Mouse (Mus musculus) adrenal gland, postnatal 36 days (tissue): ENCODE measurements around the gene Dab2ip. TPM values are rescaled to one million over a fixed set of nuclear protein-coding genes. Genes with fewer than 3 reads are reported as not detected.

ENCODE experiments used
- DNase-seq, 2 experiments: peaks; one replicate each; pipeline ENCODE4 v3.0.0; 2021; ENCODE audit warnings: mixed read lengths in 1 of 2
- long read RNA-seq, 2 experiments: library from polyadenylated mRNA; stranded (forward); transcript quantifications; one replicate each; pipeline ENCODE4 v2.0.0; 2021; ENCODE audit warnings: borderline sequencing depth in 2 of 2
- total RNA-seq, 2 experiments: library from RNA; stranded (reverse); gene quantifications; 2 replicates each; pipeline ENCODE4 v1.2.3; 2021

The Dab2ip gene
- total RNA-seq, result 100 to 1,000 TPM in 1 of 2 experiments, 10 to 100 TPM in 1; 65.0 to 103 TPM
- long read RNA-seq, experiment 1, partial matches to known transcripts, result 10 of 31 reads
- long read RNA-seq, experiment 1, other reads (novel, unspliced or antisense), result 21 of 31 reads
- long read RNA-seq, experiment 2, partial matches to known transcripts, result 5 of 12 reads
- long read RNA-seq, experiment 2, other reads (novel, unspliced or antisense), result 7 of 12 reads

- no peak for DNase-seq
Measured at GRCm38 (mm10) chr2:35557911-35558825, at the start of gene Dab2ip. Gene Dab2ip (plus strand): TSS chr2:35558266.

- peak in 1 of 2 experiments; percentile 52 for DNase-seq
Measured at GRCm38 (mm10) chr2:35508597-35509342, 49.3 kb upstream of the Dab2ip start.

DNA sequence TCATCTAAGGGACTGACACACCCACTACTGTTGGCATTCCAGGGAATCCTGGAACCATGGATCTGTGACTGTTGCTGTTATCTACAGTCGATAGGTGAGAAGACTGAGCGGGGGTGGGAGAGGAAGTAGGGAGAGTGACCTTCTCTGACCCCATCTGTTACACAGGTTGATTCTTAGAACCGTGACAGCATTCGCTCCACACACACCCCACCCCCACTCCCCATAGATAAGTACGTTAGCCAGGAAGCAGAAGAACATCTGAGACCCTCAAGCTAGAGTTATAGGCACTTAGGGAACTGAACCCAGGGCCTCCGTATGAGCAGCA, 48.8 kb upstream of the Dab2ip start:
- DNase-seq, result no peak

- no peak for DNase-seq
Measured at GRCm38 (mm10) chr2:35509888-35510287, 48.2 kb upstream of the Dab2ip start.

- peak in 1 of 2 experiments; percentile 45 for DNase-seq
Measured at GRCm38 (mm10) chr2:35510920-35511319, 47.1 kb upstream of the Dab2ip start.

GRCm38 (mm10) chr2:35512226-35512625, 45.8 kb upstream of the Dab2ip start:
- DNase-seq, result no peak

- peak; percentile 59 to 63 for DNase-seq
Measured at GRCm38 (mm10) chr2:35514051-35514892, 43.8 kb upstream of the Dab2ip start.

- DNase-seq, result no peak
Measured at GRCm38 (mm10) chr2:35526612-35527242, 31.3 kb upstream of the Dab2ip start.

DNA sequence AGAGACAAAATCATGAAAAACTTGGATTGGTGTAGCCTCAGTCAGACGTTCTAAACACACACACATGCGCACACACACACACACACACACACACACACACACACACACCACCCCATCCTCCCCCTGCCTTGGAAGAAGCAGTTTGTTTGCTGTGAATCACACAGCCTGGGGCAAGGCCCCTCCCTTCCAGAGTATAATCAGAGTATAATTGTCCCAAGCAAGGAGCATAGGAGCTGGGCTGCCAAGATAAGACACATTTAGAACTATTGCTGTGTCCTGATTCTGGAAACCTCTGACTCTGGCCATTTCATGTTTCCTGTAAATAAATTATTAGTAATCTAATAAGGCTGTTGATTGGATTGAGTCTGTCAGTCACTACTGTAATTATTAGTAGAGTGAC, 29.0 kb upstream of the Dab2ip start:
- peak in 1 of 2 experiments; percentile 31 for DNase-seq

DNA sequence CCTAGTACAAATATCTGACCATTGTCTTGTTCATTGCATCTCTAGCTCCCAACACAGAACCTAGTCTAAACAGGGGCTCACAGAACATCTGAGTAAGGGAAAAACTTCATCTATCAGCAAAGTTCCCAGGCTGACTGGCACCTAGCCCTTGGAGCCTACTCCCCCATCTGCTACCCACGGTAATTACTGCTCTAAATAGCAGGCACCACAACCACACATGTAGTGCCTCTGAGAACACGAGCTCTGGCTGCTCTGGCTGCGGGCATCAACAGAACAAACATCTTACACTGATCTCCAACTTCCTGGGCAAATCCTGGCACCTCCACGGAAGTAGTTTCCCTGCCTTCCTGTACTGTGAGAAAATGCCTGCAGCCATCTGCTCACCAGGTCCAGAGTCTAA, 28.2 kb upstream of the Dab2ip start:
- DNase-seq, result no peak

DNA sequence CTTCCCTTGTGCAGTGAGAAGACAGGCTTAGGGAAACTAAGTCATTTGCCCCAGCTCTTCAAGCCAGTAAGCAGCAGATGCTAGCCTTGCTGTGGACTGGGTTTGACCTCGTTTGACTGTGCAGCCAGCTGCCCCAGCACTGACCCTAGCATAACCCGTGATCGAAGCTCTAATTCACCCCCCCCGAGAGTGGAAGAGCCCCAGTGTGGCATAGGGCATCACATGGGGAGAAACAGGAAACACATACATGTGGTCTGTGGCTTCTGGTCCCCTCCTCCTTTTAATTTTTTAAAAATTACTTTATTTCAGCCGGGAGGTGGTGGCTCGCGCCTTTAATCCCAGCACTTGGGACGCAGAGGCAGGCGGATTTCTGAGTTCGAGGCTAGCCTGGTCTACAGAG, 27.3 kb upstream of the Dab2ip start:
- DNase-seq, result no peak

- peak in 1 of 2 experiments; percentile 19 for DNase-seq
Measured at GRCm38 (mm10) chr2:35533646-35534045, 24.4 kb upstream of the Dab2ip start.

DNA sequence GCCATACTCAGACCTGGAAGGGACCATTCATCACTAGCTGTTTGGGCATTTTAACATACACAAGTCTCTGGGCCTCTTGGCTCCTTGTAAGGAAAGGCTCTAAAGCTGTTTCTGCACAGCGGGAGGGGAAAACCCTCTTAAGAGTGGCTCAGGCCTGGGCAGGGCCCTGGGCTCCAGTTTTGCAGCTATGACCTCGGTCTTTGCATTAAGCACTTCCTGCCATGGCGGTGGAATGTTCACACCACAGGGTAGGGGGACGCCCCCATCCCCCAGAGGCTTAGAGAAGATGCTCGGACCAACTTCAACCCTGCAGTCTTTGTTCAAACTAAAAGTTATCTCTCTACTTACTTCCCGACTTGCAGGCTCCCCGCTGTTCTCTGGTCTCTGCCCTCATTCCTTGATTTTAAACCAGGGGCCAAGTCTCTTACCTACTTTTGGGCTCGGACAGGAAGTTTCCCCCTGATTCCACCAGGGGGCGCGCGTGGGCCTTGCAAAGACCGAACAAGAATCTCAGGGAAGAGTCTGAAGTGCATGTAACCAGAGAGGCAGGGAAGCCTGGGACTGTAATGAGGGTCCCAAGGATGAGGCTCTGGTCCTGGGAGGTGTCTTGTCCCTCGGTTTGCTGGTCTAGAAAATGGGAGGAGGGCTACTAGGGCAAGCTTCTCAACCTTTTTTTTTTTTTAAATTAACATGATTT, 18.6 kb upstream of the Dab2ip start:
- peak; percentile 87 to 89 for DNase-seq

- no peak for DNase-seq
Measured at GRCm38 (mm10) chr2:35540798-35541197, 17.3 kb upstream of the Dab2ip start.

- DNase-seq, result peak; percentile 71 to 80
Measured at GRCm38 (mm10) chr2:35544717-35545116, 13.3 kb upstream of the Dab2ip start.

GRCm38 (mm10) chr2:35545125-35545590, 12.9 kb upstream of the Dab2ip start:
- peak in 1 of 2 experiments; percentile 16 for DNase-seq

- no peak for DNase-seq
Measured at GRCm38 (mm10) chr2:35546462-35546861, 11.6 kb upstream of the Dab2ip start.

- no peak for DNase-seq
Measured at GRCm38 (mm10) chr2:35549191-35549590, 8.9 kb upstream of the Dab2ip start.

- no peak for DNase-seq
Measured at GRCm38 (mm10) chr2:35550097-35550496, 8.0 kb upstream of the Dab2ip start.

DNA sequence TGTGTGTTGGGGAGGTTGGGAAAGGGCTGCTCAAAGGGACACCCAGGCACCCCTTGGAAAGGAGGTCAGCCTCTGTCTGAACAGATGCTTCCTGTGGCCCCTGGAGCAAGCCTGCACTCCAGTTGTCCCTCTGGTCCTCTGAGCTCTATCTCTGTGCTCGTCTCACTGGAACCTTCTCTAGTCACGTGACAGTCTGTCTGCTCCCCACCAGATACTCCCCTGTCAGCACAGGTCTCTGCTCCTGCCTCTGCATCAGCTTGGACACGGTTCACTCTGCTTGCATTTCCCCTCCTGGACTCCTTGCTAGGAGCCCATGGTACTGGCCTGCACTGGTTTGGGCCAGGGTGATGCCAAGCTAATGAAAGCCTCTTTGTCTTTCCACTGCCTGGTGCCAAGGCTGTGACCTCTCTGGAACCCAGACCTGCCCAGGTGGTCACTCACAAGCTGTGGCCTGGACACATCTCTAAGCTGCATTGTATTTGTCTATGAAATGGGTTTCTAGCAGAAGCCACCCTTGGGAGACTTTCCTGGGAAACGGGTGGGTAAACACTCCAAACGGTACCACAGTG, 1.1 kb upstream of the Dab2ip start:
- no peak for DNase-seq
